Mouse (Mus musculus) erythroblast, embryonic 14.5 days (primary cell): ENCODE data around the gene Gm13693.
"Not testable (repeated sequence)": the region's sequence is repeated elsewhere in the genome, so short reads cannot be mapped to it uniquely, and the experiment has no call there.

ENCODE experiments used
- GATA1 ChIP-seq: IDR thresholded peaks from 2 replicates; pipeline ENCODE4 v1.6.1; 2012; ENCODE audit warnings: low read length, inconsistent platforms, mixed read lengths
- TAL1 ChIP-seq: IDR thresholded peaks from 3 replicates; pipeline ENCODE4 v1.6.1; 2012; ENCODE audit warnings: low read length, inconsistent platforms, mixed read lengths

GRCm38 (mm10) chr2:83961203-83961602, at the start of gene Gm13693:
- TF ChIP-seq GATA1, TAL1: not testable (repeated sequence)
